Mouse (Mus musculus): ENCODE data around the gene Tspyl1. TPM values are rescaled to one million over a fixed set of nuclear protein-coding genes. Genes with fewer than 3 reads are reported as not detected.

Gene Tspyl1
- polyA plus RNA-seq, 1 experiment from 2014 or later = 84.8 TPM

Other genes starting within 250 kb of the Tspyl1 start
- gene Trappc3l, start 244.6 kb upstream of the Tspyl1 start, polyA plus RNA-seq (2016; fragmentation: Nextera tagmentation; extraction: Ambion mirVana) = not detected in 2 replicates
- gene Calhm4, start 237.9 kb upstream of the Tspyl1 start, polyA plus RNA-seq (2016; fragmentation: Nextera tagmentation; extraction: Ambion mirVana) = not detected in 2 replicates
- gene Calhm5, start 185.7 kb upstream of the Tspyl1 start, polyA plus RNA-seq (2016; fragmentation: Nextera tagmentation; extraction: Ambion mirVana) = 0.06 and 0.15 TPM in 2 replicates
- 1.2 and 1.3 TPM in 2 replicates for gene Calhm6, start 154.2 kb upstream of the Tspyl1 start, polyA plus RNA-seq (2016; fragmentation: Nextera tagmentation; extraction: Ambion mirVana)
- gene Dse, start 74.5 kb upstream of the Tspyl1 start, polyA plus RNA-seq (2016; fragmentation: Nextera tagmentation; extraction: Ambion mirVana) = 39.0 and 42.7 TPM in 2 replicates
- 24.5 and 25.7 TPM in 2 replicates for gene Tspyl4, start 15.3 kb downstream of the Tspyl1 start, polyA plus RNA-seq (2016; fragmentation: Nextera tagmentation; extraction: Ambion mirVana)
- gene Col10a1, start 107.8 kb downstream of the Tspyl1 start, polyA plus RNA-seq (2016; fragmentation: Nextera tagmentation; extraction: Ambion mirVana) = 0.42 and 0.56 TPM in 2 replicates
- gene Nt5dc1, start 136.4 kb downstream of the Tspyl1 start, polyA plus RNA-seq (2016; fragmentation: Nextera tagmentation; extraction: Ambion mirVana) = 8.9 TPM in 2 replicates
- gene Frk, start 201.2 kb downstream of the Tspyl1 start, polyA plus RNA-seq (2016; fragmentation: Nextera tagmentation; extraction: Ambion mirVana) = 5.0 and 8.0 TPM in 2 replicates

All from limb, embryonic 12.5 days (tissue).